Mouse (Mus musculus) cortical plate, adult 2 months (tissue): ENCODE data around the gene Ltbp2. TPM values are rescaled to one million over a fixed set of nuclear protein-coding genes. Genes with fewer than 3 reads are reported as not detected.

Experiments used
- H3K27ac ChIP-seq: fragments of 200-500 bp; 2 replicates; pipeline ENCODE4 v1.5.1; 2012; ENCODE audit warnings: low read length, control low read depth, inconsistent platforms; ENCODE audit not compliant: insufficient read depth
- H3K4me1 ChIP-seq: fragments of 200-500 bp; 2 replicates; pipeline ENCODE4 v1.6.1; 2011; ENCODE audit warnings: low read length; ENCODE audit not compliant: control insufficient read depth, insufficient read depth
- H3K4me3 ChIP-seq: fragments of 200-500 bp; 2 replicates; pipeline ENCODE4 v1.5.1; 2011; ENCODE audit warnings: mild to moderate bottlenecking, low read length, control low read depth; ENCODE audit not compliant: insufficient read depth
- CTCF ChIP-seq: fragments of 200-500 bp; IDR thresholded peaks from 2 replicates; pipeline ENCODE4 v1.5.1; 2011; ENCODE audit warnings: mild to moderate bottlenecking, control low read depth, low read length; ENCODE audit not compliant: insufficient read depth; ENCODE audit errors: extremely low read depth
- POLR2A ChIP-seq: fragments of 200-500 bp; IDR thresholded peaks from 2 replicates; pipeline ENCODE4 v1.6.1; 2011; ENCODE audit warnings: mild to moderate bottlenecking, low read length, control low read depth; ENCODE audit not compliant: insufficient read depth; ENCODE audit errors: extremely low read depth
- polyA plus RNA-seq: library from polyadenylated mRNA; depleted of rRNA; stranded (reverse); fragments of >200 nt; gene quantifications from 2 replicates; pipeline ENCODE4 v1.2.3, GENCODE M21; 2012

The Ltbp2 gene
- polyA plus RNA-seq, 1 experiment = 0.38 TPM

DNA sequence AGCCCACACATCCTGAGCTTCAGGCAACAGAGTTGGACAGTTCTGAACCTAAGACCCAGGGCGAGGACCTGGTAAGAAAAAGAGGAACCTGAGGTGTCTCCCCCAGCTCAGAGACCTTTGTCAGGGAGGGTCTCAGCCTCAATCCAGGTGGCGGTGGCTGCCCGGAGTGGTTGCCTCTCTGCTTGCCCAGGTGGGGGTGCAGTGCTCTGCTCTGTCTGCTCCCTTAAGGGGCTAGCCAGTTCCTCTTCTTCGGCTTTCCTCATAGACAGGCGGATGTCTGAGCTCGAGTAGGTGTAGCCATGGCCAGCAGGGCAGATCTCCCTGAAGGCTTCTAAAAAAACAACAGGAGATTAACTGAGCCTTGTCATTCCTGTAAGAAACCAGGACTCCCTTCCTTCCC lies 67.3 kb downstream of the Ltbp2 start:
- Histone ChIP-seq H3K4me1 (no peaks in the 10 kb centered on the region), H3K27ac (no peak overlapping the region), H3K4me3 (no peak overlapping the region)
- TF ChIP-seq POLR2A = no peak
- TF ChIP-seq CTCF = no peak

DNA sequence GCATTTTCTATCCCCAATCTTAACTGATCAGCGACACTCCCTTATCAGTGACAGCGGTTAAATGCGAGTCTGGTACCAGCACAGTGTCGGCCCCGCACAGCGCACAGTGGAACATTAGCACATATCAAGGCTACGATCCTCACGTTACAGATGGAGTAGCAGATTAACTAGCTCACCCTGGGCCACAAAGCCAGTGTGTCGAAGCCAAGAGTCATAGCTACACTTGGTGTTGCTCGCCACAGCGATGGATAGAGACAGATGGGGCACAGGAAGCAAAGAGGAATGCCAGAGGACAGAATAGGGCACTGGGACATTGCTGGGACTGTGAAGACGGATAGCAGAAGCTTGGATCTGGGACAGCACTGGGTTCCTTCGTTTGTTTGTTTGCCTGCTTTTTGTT lies 69.0 kb downstream of the Ltbp2 start:
- no peak overlapping the region for H3K4me3 ChIP-seq
- H3K27ac ChIP-seq = no peak overlapping the region
- TF ChIP-seq CTCF (no peak), POLR2A (no peak)
- H3K4me1 ChIP-seq = no peaks in the 10 kb centered on the region

DNA sequence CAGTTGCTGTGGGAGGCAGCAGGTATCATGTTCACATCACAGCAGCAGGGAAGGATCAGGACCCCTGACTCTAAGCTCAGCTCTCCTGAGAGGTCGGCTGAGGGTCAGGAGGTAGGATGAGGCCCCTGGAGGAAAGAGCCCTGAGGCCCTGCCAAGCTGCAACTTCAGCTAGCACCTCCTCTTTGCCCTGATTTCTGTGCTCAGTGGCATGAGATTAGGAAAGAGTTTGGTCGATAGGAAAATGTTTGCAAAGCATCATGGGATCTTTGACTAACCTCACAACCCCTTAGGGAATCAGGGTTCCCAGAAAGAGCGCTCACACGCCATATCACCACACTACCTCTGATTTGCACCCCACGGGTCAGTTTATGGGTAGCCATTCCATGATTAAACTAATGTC lies 69.6 kb downstream of the Ltbp2 start:
- Histone ChIP-seq H3K27ac (no peak overlapping the region), H3K4me3 (no peak overlapping the region), H3K4me1 (no peaks in the 10 kb centered on the region)
- TF ChIP-seq CTCF (no peak), POLR2A (no peak)

DNA sequence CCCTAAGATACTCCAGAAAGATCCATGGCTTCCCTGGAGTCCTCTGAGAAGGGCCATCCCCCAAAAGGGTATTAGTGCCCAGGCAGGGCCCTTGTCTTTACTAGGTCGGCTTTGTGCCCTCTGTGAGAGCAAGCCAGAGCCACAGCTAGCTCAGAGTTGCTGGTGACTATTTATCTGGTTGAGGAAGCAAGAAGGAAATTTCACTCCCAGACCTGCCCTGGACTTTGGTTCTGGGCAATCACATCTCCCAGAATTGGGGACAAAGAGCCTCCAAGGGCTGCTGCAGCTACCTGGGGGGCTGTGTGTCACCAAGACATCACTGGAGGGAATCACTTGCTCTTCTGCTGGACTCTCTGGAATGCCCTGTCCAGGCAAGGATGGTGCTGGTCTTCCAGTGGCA lies 70.3 kb downstream of the Ltbp2 start:
- H3K27ac ChIP-seq = no peak overlapping the region
- H3K4me1 ChIP-seq = no peaks in the 10 kb centered on the region
- no peak overlapping the region for H3K4me3 ChIP-seq
- no peak for TF ChIP-seq POLR2A
- no peak for TF ChIP-seq CTCF

DNA sequence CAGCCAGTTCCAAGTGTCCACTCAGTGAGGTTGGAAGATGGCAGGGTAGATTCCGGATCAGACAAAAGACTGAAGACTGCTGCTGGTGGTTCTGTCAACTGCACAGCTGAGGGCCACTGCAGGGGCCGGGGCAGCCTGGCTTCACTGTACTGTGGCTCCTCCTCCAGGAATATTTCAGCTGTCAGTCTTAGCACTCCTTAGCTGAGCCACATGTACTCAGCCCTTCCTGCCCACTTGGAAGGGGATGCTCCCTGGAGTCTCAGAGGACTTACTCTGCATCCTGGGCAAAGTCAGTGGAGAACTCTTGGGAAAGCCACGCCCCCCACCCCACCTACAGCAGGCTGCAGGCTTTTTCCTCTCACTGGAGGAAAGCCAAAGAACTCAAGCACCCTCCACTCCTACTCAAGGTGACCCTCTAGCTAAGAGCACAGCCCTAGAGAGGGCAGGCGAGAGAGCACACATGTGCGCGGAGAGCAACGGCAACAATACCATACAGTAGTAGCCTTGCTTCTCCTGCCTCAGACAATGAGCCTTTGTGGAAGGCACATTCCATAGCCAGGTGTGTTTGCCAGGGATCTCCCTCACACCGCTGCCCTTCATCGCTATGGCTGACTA lies 71.0 kb downstream of the Ltbp2 start:
- Histone ChIP-seq H3K4me3 (no peak overlapping the region), H3K4me1 (no peaks in the 10 kb centered on the region), H3K27ac (no peak overlapping the region)
- no peak for TF ChIP-seq POLR2A
- TF ChIP-seq CTCF = no peak

DNA sequence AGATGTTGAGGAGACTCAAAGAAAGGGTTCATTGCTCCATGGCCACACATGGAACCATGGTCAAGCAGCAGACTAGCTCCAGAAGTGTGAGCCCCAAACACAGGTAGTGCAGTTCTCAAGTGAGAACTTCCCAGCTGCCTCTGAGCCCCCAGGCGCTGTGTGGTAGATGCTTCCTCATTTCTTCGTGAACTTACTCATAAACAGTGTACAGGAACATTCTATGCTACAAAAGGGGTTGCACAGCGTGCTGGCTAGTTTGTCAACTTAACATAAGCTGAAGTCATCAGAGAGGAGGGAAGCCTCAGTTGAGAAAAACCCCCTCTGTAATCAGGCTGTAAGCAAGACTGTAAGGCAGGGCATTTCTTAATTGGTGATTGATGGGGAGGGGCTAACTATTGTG lies 73.7 kb downstream of the Ltbp2 start:
- H3K4me1 ChIP-seq = no peaks in the 10 kb centered on the region
- H3K4me3 ChIP-seq = no peak overlapping the region
- TF ChIP-seq POLR2A (no peak), CTCF (no peak)
- H3K27ac ChIP-seq = no peak overlapping the region

DNA sequence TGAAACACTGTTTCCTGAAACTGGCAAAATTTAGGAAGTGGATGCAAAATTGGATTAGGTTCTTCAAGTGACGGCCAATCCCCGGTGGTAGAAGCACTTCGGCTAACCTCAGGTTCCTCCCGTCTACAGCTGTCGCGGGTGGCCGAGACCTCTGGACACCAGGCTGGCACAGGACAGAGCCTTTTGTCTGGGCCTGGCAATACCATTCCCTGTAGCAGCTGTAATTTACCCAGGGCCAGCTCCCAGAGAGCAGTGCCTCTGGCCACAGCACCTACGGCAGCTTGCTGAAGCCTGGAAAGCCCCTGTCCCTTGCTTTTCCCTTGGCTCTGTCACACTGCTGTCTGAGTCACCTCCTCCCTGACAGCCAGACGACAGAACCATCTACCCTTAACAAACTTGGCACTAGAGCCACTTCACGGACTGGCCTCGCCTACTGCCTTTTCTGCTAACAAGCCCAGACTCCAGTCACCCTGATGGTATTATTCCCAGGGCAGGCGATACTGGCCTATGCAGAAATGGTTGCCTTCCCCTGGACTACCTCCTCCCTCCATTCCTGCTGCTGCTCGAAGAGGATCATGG lies 74.7 kb downstream of the Ltbp2 start:
- TF ChIP-seq CTCF (no peak), POLR2A (no peak)

DNA sequence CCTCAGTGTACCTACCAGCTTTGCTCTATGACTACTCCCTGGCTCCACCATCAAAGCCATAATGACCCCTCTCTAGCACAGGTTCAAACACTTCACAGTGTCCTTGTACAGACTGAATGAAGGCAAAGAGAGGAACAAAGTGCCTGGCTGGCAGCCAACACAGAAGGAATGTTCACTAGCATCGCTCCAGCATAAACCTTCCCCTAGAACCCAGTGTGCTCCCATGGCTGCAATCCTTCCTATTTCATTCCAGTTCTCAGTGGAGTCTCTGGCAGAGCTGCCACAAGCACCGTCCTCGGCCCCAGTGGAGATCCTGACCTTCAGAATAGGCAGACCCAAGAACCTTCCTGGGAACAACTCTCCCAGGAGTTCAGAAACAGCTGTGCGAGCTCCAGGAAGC lies 75.9 kb downstream of the Ltbp2 start:
- TF ChIP-seq POLR2A = no peak
- no peak for TF ChIP-seq CTCF
- H3K27ac ChIP-seq = no peak overlapping the region
- H3K4me3 ChIP-seq = no peak overlapping the region
- H3K4me1 ChIP-seq = no peaks in the 10 kb centered on the region

More for the DNA sequence above, 74.7 kb downstream of the Ltbp2 start:
- no peak overlapping the region for H3K27ac ChIP-seq
- no peaks in the 10 kb centered on the region for H3K4me1 ChIP-seq
- no peak overlapping the region for H3K4me3 ChIP-seq

DNA sequence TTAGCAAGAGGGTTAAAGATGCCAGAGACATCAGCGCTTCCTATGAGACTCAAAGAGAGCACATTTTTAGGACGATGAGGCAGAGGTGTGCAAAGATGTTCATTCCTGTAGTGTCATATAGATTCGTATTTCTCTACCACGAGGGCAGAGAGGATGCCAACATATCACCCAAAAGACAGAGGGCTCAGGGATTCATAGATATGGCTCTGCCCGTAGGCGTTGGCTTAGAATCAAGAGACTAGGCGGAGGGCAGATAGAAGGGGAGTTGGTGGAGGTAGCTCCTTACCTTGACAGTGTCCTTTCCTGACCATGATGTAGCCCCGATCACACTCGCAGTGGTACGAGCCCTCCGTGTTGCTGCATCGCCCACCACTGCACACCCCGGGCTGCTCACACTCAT lies 77.2 kb downstream of the Ltbp2 start:
- no peak overlapping the region for H3K27ac ChIP-seq
- no peak overlapping the region for H3K4me3 ChIP-seq
- TF ChIP-seq CTCF (no peak), POLR2A (no peak)
- no peaks in the 10 kb centered on the region for H3K4me1 ChIP-seq

DNA sequence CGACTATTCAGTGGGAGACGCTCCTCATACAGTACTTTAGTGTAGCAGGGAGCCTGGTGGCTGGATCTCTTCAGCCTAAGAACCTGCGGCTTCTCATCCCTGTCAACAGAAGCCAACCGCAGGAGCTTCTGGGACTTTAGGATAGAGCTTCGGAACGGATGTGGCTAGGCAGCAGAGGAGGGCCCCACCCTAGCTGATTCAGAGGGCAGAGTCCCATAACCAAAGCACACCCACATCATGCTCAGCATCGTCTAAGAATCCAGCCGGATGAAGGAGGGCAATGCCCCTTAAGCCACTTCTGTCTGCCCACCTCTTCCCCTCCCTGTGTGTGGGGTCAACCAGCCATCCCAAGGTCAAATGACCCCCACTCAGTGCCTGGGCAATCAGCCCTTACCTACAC lies 81.7 kb downstream of the Ltbp2 start:
- H3K4me1 ChIP-seq = no peaks in the 10 kb centered on the region
- no peak for TF ChIP-seq POLR2A
- TF ChIP-seq CTCF = no peak
- H3K4me3 ChIP-seq = no peak overlapping the region
- no peak overlapping the region for H3K27ac ChIP-seq
